Mouse (Mus musculus): ENCODE measurements around the gene Scap. TPM values are rescaled to one million over a fixed set of nuclear protein-coding genes. Genes with fewer than 3 reads are reported as not detected.

The Scap gene
- polyA plus RNA-seq (2015; fragmentation: Nextera tagmentation; extraction: Ambion mirVana): 31.8 and 36.6 TPM in 2 replicates

DNA sequence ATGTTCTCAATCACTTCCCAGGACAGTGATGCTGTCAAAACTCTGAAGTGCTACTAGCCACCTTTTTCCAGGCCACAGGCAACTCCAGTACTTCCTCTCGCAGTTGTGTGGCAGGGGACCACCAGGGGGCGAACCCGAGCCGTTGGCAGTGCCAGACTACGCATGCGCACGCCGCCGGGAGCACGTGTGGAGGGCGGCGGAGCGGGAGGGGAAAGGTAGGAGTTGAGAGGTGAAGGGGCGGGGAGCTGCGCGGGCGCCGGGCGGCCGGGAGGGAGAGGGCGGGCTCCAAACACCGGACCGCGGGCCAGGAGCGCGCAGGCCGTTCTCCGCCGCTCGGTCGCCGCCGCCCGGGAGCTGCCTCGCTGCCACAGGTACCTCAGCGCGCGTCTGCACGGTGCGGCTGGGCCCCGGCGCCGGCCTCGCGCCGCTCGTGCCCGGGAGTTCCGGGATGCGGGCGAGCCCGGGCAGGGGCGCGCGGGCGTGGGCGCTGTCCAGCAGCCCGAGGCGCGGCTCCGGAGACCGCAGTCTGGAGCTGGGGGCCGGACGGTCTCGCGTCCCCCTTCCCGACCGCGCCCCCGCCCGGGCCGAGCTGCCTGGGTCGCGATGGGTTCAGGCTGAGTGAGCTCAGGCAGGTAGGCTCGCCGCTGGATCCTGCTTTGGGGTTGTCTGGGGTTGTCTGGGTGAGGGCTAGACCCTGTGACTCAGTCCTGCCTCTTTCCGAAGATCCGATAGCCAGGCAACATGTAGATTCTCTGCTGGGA, at the start of gene Scap:
Gene Scap, plus strand, starts transcription at position 154 of the 761 bp plus-strand sequence.
- Histone ChIP-seq H3K36me3 (ENCODE audit: control insufficient read depth, insufficient read depth) (no peaks in the 10 kb centered on the region), H3K9me3 (replicated peaks; ENCODE audit: control insufficient read depth, low read length) (no peaks in the 10 kb centered on the region), H3K27ac (ENCODE audit: low read length) (peak within 1 kb of the TSS; percentile 50), H3K4me1 (ENCODE audit: control insufficient read depth, low read depth, low read length) (peaks cover 19% of the 10 kb centered on the region), H3K4me3 (ENCODE audit: low read depth, low read length) (peak within 1 kb of the TSS; percentile 78), H3K27me3 (ENCODE audit: control insufficient read depth, insufficient read depth, low read depth, low read length) (no peaks in the 10 kb centered on the region), H3K9ac (ENCODE audit: low read depth, low read length) (peak within 1 kb of the TSS; percentile 80), H3K4me2 (ENCODE audit: low read depth, low read length) (peak within 1 kb of the TSS; percentile 89)
- under 1% methylated on average over 55 of the region's 78 CpGs for WGBS (ENCODE audit: insufficient replicate concordance)
- ATAC-seq (ENCODE audit: low read depth): peak; percentile 94

- Histone ChIP-seq H3K4me2 (ENCODE audit: low read depth, low read length) (no peak overlapping the region), H3K36me3 (ENCODE audit: control insufficient read depth, insufficient read depth) (no peaks in the 10 kb centered on the region), H3K27ac (ENCODE audit: low read length) (no peak overlapping the region), H3K27me3 (ENCODE audit: control insufficient read depth, insufficient read depth, low read depth, low read length) (no peaks in the 10 kb centered on the region), H3K9me3 (replicated peaks; ENCODE audit: control insufficient read depth, low read length) (no peaks in the 10 kb centered on the region), H3K9ac (ENCODE audit: low read depth, low read length) (no peak overlapping the region), H3K4me1 (ENCODE audit: control insufficient read depth, low read depth, low read length) (no peaks in the 10 kb centered on the region), H3K4me3 (ENCODE audit: low read depth, low read length) (no peak overlapping the region)
- 83% methylated on average over 8 of the region's 10 CpGs for WGBS (ENCODE audit: insufficient replicate concordance)
- no peak for ATAC-seq (ENCODE audit: low read depth)
These were observed 48.9 kb upstream of the Scap start for GRCm38 (mm10) chr9:110284075-110284697.

DNA sequence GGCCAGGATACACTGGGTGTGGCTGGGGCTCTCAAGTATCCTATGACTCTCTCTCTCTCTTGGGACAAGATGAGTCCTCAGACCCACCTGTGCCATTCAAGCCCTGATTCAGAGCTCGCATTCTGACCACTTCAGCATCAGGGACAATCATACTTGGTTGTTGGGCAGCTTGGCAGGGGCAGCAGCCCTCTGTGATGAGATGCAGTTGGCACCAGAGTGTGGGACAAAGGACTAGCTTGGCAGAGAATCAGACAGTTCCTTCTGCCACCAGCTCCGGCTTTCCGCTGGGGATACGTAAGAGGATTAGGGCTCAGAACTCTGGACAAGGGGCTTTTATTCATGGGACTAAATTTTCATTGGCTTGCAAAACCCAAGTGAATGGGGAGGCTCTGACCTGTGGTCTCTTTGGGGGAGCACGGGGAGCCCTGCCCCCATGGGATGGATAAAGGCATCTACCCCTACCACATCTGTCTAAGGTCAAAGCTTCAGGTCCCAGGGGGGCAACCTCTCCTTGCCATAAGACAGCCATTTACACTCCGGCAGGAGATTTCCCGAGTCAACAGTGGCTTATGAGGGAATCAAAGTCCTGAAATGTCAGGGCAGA, 45.7 kb upstream of the Scap start:
- no peak overlapping the region for H3K27ac ChIP-seq (ENCODE audit: low read length)
- no peaks in the 10 kb centered on the region for H3K9me3 ChIP-seq (replicated peaks; ENCODE audit: control insufficient read depth, low read length)
- no peaks in the 10 kb centered on the region for H3K36me3 ChIP-seq (ENCODE audit: control insufficient read depth, insufficient read depth)
- no peaks in the 10 kb centered on the region for H3K27me3 ChIP-seq (ENCODE audit: control insufficient read depth, insufficient read depth, low read depth, low read length)
- no peak for ATAC-seq (ENCODE audit: low read depth)
- no peak overlapping the region for H3K9ac ChIP-seq (ENCODE audit: low read depth, low read length)
- no peaks in the 10 kb centered on the region for H3K4me1 ChIP-seq (ENCODE audit: control insufficient read depth, low read depth, low read length)
- WGBS (ENCODE audit: insufficient replicate concordance): 68% methylated on average over 7 of the region's 7 CpGs
- no peak overlapping the region for H3K4me3 ChIP-seq (ENCODE audit: low read depth, low read length)
- H3K4me2 ChIP-seq (ENCODE audit: low read depth, low read length): no peak overlapping the region

DNA sequence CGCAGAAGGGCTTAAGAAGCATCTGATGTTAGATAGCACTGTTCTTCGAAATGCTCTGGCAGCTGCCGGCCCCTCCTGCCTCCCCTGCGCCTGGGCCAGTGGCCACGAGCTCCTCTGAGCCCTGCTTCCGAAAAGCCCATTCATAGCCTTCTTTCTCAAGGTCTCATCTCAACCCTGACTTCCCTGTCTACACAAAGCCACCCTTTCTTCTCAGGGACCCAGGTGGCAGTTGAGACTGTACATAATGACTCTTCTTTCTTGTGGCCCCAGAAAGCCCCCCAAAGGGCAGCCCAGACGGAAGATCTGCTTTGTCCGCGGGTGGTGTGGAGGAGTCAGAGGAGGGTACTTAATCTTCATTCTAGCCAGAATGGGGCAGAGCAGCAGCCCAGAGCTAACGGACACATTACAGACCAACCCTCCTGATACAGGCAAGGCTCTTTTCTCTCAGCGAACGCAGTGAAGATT, 39.8 kb upstream of the Scap start:
- ATAC-seq (ENCODE audit: low read depth): no peak
- Histone ChIP-seq H3K27me3 (ENCODE audit: control insufficient read depth, insufficient read depth, low read depth, low read length) (no peaks in the 10 kb centered on the region), H3K9ac (ENCODE audit: low read depth, low read length) (no peak overlapping the region), H3K4me2 (ENCODE audit: low read depth, low read length) (no peak overlapping the region), H3K9me3 (replicated peaks; ENCODE audit: control insufficient read depth, low read length) (no peaks in the 10 kb centered on the region), H3K4me1 (ENCODE audit: control insufficient read depth, low read depth, low read length) (no peaks in the 10 kb centered on the region), H3K4me3 (ENCODE audit: low read depth, low read length) (no peak overlapping the region), H3K27ac (ENCODE audit: low read length) (no peak overlapping the region), H3K36me3 (ENCODE audit: control insufficient read depth, insufficient read depth) (no peaks in the 10 kb centered on the region)
- 69% methylated on average over 12 of the region's 12 CpGs for WGBS (ENCODE audit: insufficient replicate concordance)

DNA sequence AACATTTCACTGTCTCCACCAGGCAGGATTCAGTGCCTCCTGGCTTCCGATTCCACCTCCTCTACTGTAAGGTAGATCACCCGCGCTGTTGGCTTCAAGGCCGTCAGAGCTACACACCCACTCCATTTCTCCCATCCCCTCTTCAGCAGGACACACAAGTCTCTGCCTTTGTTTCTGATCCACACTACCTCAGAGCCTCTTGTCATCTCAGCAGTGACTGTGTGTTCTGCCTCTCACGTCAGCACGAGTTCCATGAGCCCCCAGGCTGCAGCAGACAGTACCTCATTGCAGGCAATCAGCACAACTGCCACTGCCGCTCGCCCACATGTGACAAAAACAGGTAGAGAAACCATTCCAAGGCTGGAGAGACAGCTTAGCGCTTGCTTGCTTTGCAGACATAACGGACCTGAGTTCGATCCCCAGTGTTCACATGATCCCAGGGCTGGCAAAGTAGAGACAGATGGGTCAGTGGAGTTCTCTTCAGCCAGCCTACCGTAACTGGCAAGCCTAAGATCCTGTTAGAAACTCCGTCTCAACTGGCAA, 39.1 kb upstream of the Scap start:
- Histone ChIP-seq H3K9ac (ENCODE audit: low read depth, low read length) (no peak overlapping the region), H3K4me1 (ENCODE audit: control insufficient read depth, low read depth, low read length) (no peaks in the 10 kb centered on the region), H3K36me3 (ENCODE audit: control insufficient read depth, insufficient read depth) (no peaks in the 10 kb centered on the region), H3K9me3 (replicated peaks; ENCODE audit: control insufficient read depth, low read length) (no peaks in the 10 kb centered on the region), H3K27me3 (ENCODE audit: control insufficient read depth, insufficient read depth, low read depth, low read length) (no peaks in the 10 kb centered on the region), H3K4me3 (ENCODE audit: low read depth, low read length) (no peak overlapping the region), H3K27ac (ENCODE audit: low read length) (no peak overlapping the region), H3K4me2 (ENCODE audit: low read depth, low read length) (no peak overlapping the region)
- no peak for ATAC-seq (ENCODE audit: low read depth)
- WGBS (ENCODE audit: insufficient replicate concordance): 79% methylated on average over 13 of the region's 13 CpGs

- no peaks in the 10 kb centered on the region for H3K4me1 ChIP-seq (ENCODE audit: control insufficient read depth, low read depth, low read length)
- no peak for ATAC-seq (ENCODE audit: low read depth)
- H3K9ac ChIP-seq (ENCODE audit: low read depth, low read length): no peak overlapping the region
- H3K4me3 ChIP-seq (ENCODE audit: low read depth, low read length): no peak overlapping the region
- H3K27me3 ChIP-seq (ENCODE audit: control insufficient read depth, insufficient read depth, low read depth, low read length): no peaks in the 10 kb centered on the region
- WGBS (ENCODE audit: insufficient replicate concordance): 22% methylated on average over 3 of the region's 3 CpGs
- H3K27ac ChIP-seq (ENCODE audit: low read length): no peak overlapping the region
- no peak overlapping the region for H3K4me2 ChIP-seq (ENCODE audit: low read depth, low read length)
- no peaks in the 10 kb centered on the region for H3K9me3 ChIP-seq (replicated peaks; ENCODE audit: control insufficient read depth, low read length)
- H3K36me3 ChIP-seq (ENCODE audit: control insufficient read depth, insufficient read depth): no peaks in the 10 kb centered on the region
These were observed 38.3 kb upstream of the Scap start for GRCm38 (mm10) chr9:110294786-110295185.

GRCm38 (mm10) chr9:110296867-110297627, 36.0 kb upstream of the Scap start:
- no peak for ATAC-seq (ENCODE audit: low read depth)
- H3K4me2 ChIP-seq (ENCODE audit: low read depth, low read length): no peak overlapping the region
- no peaks in the 10 kb centered on the region for H3K36me3 ChIP-seq (ENCODE audit: control insufficient read depth, insufficient read depth)
- peaks cover 5% of the 10 kb centered on the region; the same call in 1 of the 2 replicates for H3K9me3 ChIP-seq (replicated peaks; ENCODE audit: control insufficient read depth, low read length)
- H3K4me1 ChIP-seq (ENCODE audit: control insufficient read depth, low read depth, low read length): no peaks in the 10 kb centered on the region
- H3K4me3 ChIP-seq (ENCODE audit: low read depth, low read length): no peak overlapping the region
- no peak overlapping the region for H3K9ac ChIP-seq (ENCODE audit: low read depth, low read length)
- H3K27ac ChIP-seq (ENCODE audit: low read length): no peak overlapping the region
- H3K27me3 ChIP-seq (ENCODE audit: control insufficient read depth, insufficient read depth, low read depth, low read length): no peaks in the 10 kb centered on the region
- 4% methylated on average over 5 of the region's 5 CpGs for WGBS (ENCODE audit: insufficient replicate concordance)

DNA sequence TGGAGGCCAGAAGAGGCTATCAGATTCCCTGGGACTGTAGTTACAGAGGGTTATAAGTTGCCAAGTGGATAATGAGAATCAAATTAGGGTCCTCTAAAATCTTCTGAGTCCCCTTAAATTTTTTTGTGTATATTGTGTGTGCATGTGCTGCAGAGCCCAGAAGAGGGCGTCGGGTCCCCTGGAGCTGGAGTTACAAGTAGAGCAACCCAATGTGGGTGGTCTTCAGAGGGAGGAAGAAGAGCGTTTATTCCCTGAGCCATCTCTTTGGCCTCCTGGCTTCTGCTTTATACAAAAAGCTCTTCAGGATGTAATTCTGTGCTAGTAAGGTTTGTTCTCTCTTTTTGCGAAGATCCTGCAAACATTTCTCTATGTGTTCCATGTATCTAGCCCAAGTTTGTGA, 28.6 kb upstream of the Scap start:
- no peaks in the 10 kb centered on the region for H3K27me3 ChIP-seq (ENCODE audit: control insufficient read depth, insufficient read depth, low read depth, low read length)
- peak overlapping the region; percentile 82 for H3K4me3 ChIP-seq (ENCODE audit: low read depth, low read length)
- peaks cover 5% of the 10 kb centered on the region; the same call in 1 of the 2 replicates for H3K9me3 ChIP-seq (replicated peaks; ENCODE audit: control insufficient read depth, low read length)
- H3K4me1 ChIP-seq (ENCODE audit: control insufficient read depth, low read depth, low read length): peaks cover 6% of the 10 kb centered on the region
- H3K4me2 ChIP-seq (ENCODE audit: low read depth, low read length): peak overlapping the region; percentile 94
- peak overlapping the region; percentile 69 for H3K9ac ChIP-seq (ENCODE audit: low read depth, low read length)
- H3K27ac ChIP-seq (ENCODE audit: low read length): peak overlapping the region; percentile 76
- no peak for ATAC-seq (ENCODE audit: low read depth)
- 7% methylated on average over 4 of the region's 4 CpGs for whole genome bisulfite sequencing (ENCODE audit: insufficient replicate concordance)
- no peaks in the 10 kb centered on the region for H3K36me3 ChIP-seq (ENCODE audit: control insufficient read depth, insufficient read depth)
